13 mouse cellular contexts compared by ENCODE assay signal in the genomic region with DNA sequence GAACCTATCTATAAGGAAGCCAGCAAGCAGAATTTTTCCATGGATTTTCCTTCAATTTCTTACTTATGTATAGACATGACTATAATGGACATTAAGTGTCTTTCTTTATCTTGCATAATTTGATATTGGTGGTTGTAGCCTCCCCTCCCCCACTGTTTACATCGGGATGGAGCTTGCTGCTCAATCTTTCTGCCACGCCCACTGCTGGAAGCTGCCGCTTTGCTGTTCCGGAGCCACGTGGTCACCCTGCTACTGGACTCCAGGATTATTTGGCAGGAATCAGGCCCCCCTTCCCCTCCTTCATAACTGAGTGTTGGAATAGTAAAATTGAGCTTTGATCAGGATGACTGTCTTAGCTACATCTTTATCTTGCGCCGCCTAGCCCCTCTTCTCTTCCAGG. TPM values are rescaled to one million over a fixed set of nuclear protein-coding genes. Genes with fewer than 3 reads are reported as not detected.
DNase-seq lines count a peak whose midpoint lies in the region; ATAC-seq lines count a peak whose summit lies in the region.
"Had no signal": no experiment of that assay in that cellular context is flagged by ENCODE, and none has a peak within 500 bp of the region (broad histone marks: within the 10 kb centered on the region; RNA-seq: fewer than 3 reads in every experiment).

No protein-coding gene starts in this region.

- intact Hi-C loops in left cerebral cortex, postnatal 4 days (cut with DNase I), result no loop called here

- ATAC-seq in forebrain, embryonic 11.5 days (replicated peaks; ENCODE audit: low FRiP score), result no peak
- ATAC-seq: Patski had no signal

- H3K27me3 ChIP-seq in forebrain, embryonic 11.5 days (ENCODE audit: control insufficient read depth, insufficient read depth, low read length), result no peaks in the 10 kb centered on the region
- H3K27me3 ChIP-seq: liver, embryonic 15.5 days; neural tube, embryonic 13.5 days; Patski had no signal

- H3K9me3 ChIP-seq in forebrain, embryonic 11.5 days (ENCODE audit: control insufficient read depth, low read length), result no peaks in the 10 kb centered on the region
- H3K9me3 ChIP-seq: liver, embryonic 15.5 days; neural tube, embryonic 13.5 days had no signal

- H3K36me3 ChIP-seq in forebrain, embryonic 11.5 days (ENCODE audit: control insufficient read depth, insufficient read depth, low read length), result no peaks in the 10 kb centered on the region
- H3K36me3 ChIP-seq: liver, embryonic 15.5 days; neural tube, embryonic 13.5 days had no signal

- H3K4me1 ChIP-seq in forebrain, embryonic 11.5 days (replicated peaks; ENCODE audit: control insufficient read depth, insufficient read depth, low read length), result no peaks in the 10 kb centered on the region
- H3K4me1 ChIP-seq: neural tube, embryonic 13.5 days had no signal

- no peak overlapping the region for H3K27ac ChIP-seq in forebrain, embryonic 11.5 days (ENCODE audit: low read depth, low read length)
- H3K27ac ChIP-seq: liver, embryonic 15.5 days; neural tube, embryonic 13.5 days had no signal

- no peak overlapping the region for H3K4me2 ChIP-seq in forebrain, embryonic 11.5 days (ENCODE audit: low read depth, low read length, severe bottlenecking)
- H3K4me2 ChIP-seq: liver, embryonic 15.5 days; neural tube, embryonic 13.5 days had no signal

- WGBS in forebrain, embryonic 11.5 days, result 43% methylated on average over 7 of the region's 7 CpGs

- H3K9ac ChIP-seq in forebrain, embryonic 11.5 days (ENCODE audit: low read length), result no peak overlapping the region
- H3K9ac ChIP-seq: liver, embryonic 15.5 days; neural tube, embryonic 13.5 days had no signal

- DNase-seq in adrenal gland, postnatal 14 days, result peak; percentile 14
- no peak for DNase-seq in adrenal gland, adult 2 months
- DNase-seq in left cerebral cortex, postnatal 4 days, result peak; percentile 12
- DNase-seq in left cerebral cortex, adult 11 months (ENCODE audit: low spot score), result no peak
- DNase-seq in heart, postnatal 4 days, result peak; percentile 34
- peak; percentile 18 to 62 for DNase-seq in lung, postnatal 4 days
- no peak for DNase-seq in ovary, postnatal 36 days (ENCODE audit: low spot score)
- DNase-seq in forebrain, embryonic 11.5 days (ENCODE audit: low spot score), result no peak
- DNase-seq: spleen, adult 18-20 months had no signal

- H3K4me3 ChIP-seq in forebrain, embryonic 11.5 days (ENCODE audit: low read depth, low read length), result no peak overlapping the region
- H3K4me3 ChIP-seq: erythroblast, embryonic 14.5 days; liver, embryonic 15.5 days; neural tube, embryonic 13.5 days had no signal

RNA-seq across cellular contexts. Expression of a gene that starts 46.2 kb away (rescaled TPM):
- total RNA-seq in adrenal gland, postnatal 14 days (2021), result 26.5 and 41.8 TPM in 2 replicates
- 10 to 100 TPM; 24.2 to 29.5 TPM for total RNA-seq in adrenal gland, adult 2 months (2021)
- 1.8 TPM in 2 replicates for polyA plus RNA-seq in adrenal gland, adult 2 months (2012; rRNA removed)
- 100 to 1,000 TPM; 194 to 203 TPM for total RNA-seq in left cerebral cortex, postnatal 4 days (2021)
- 100 to 1,000 TPM; 120 to 126 TPM for total RNA-seq in heart, postnatal 4 days (2021)
- 11.5 and 17.4 TPM in 2 replicates for polyA plus RNA-seq in forebrain, embryonic 11.5 days (2014; fragmentation: Nextera tagmentation; extraction: Ambion mirVana)

Comparison
In these comparisons a context has a peak if more than half of its experiments do, and no peak if none do; other contexts are left out.
1. DNase-seq: peak in adrenal gland, postnatal 14 days (single experiment), left cerebral cortex, postnatal 4 days (single experiment), heart, postnatal 4 days (single experiment) and lung, postnatal 4 days (2 of 2); none in adrenal gland, adult 2 months (single experiment), left cerebral cortex, adult 11 months (single experiment), ovary, postnatal 36 days (single experiment) and forebrain, embryonic 11.5 days (single experiment).